Mouse (Mus musculus) lung, adult 2 months (tissue): ENCODE results near the gene Frmd5.

Experiments
- CTCF ChIP-seq: fragments of 200-500 bp; IDR thresholded peaks from 2 replicates; pipeline ENCODE4 v1.5.1; 2011; ENCODE audit warnings: mild to moderate bottlenecking, low read length, control low read depth; ENCODE audit not compliant: insufficient read depth
- POLR2A ChIP-seq: fragments of 200-500 bp; IDR thresholded peaks from 2 replicates; pipeline ENCODE4 v1.6.1; 2011; ENCODE audit warnings: low read depth, mild to moderate bottlenecking, control low read depth, low read length, borderline replicate concordance; ENCODE audit errors: extremely low read depth

- TF ChIP-seq CTCF (no peak), POLR2A (no peak)
Observed at GRCm38 (mm10) chr2:121583468-121584116, 223.3 kb downstream of the Frmd5 start.
